Mouse (Mus musculus): ENCODE measurements around the gene Anks1b. TPM values are rescaled to one million over a fixed set of nuclear protein-coding genes. Genes with fewer than 3 reads are reported as not detected.

Anks1b gene
- polyA plus RNA-seq, 1 experiment: 0.03 TPM

- Histone ChIP-seq H3K4me1 (ENCODE audit: control insufficient read depth, insufficient read depth, insufficient read length, low read length) (no peaks in the 10 kb centered on the region), H3K36me3 (ENCODE audit: control insufficient read depth, insufficient read depth, low read length) (no peaks in the 10 kb centered on the region), H3K4me3 (ENCODE audit: low read depth, low read length) (no peak overlapping the region), H3K27me3 (ENCODE audit: control insufficient read depth, insufficient read depth, low read length) (no peaks in the 10 kb centered on the region), H3K27ac (ENCODE audit: insufficient read depth, low read depth, low read length) (no peak overlapping the region)
- WGBS: 20% methylated on average over 3 of the region's 3 CpGs
- TF ChIP-seq POLR2A (IDR thresholded peaks at IDR 0.05; ENCODE audit: low read depth, low read length) (no peak), CTCF (IDR thresholded peaks at IDR 0.05; ENCODE audit: extremely low read depth, insufficient read length, insufficient replicate concordance, low read depth, low read length) (no peak)
Observed at GRCm38 (mm10) chr10:90864599-90864889, 991.2 kb downstream of the Anks1b start.

- no peak for TF ChIP-seq CTCF (IDR thresholded peaks at IDR 0.05; ENCODE audit: extremely low read depth, insufficient read length, insufficient replicate concordance, low read depth, low read length)
- TF ChIP-seq POLR2A (IDR thresholded peaks at IDR 0.05; ENCODE audit: low read depth, low read length): no peak
- WGBS: 83% methylated on average over 5 of the region's 5 CpGs
- Histone ChIP-seq H3K27ac (ENCODE audit: insufficient read depth, low read depth, low read length) (no peak overlapping the region), H3K4me1 (ENCODE audit: control insufficient read depth, insufficient read depth, insufficient read length, low read length) (no peaks in the 10 kb centered on the region), H3K36me3 (ENCODE audit: control insufficient read depth, insufficient read depth, low read length) (no peaks in the 10 kb centered on the region), H3K27me3 (ENCODE audit: control insufficient read depth, insufficient read depth, low read length) (no peaks in the 10 kb centered on the region), H3K4me3 (ENCODE audit: low read depth, low read length) (no peak overlapping the region)
Observed at GRCm38 (mm10) chr10:90873204-90873603, 999.9 kb downstream of the Anks1b start.

GRCm38 (mm10) chr10:90874166-90874565 is 1000.9 kb downstream of the Anks1b start:
- TF ChIP-seq POLR2A (IDR thresholded peaks at IDR 0.05; ENCODE audit: low read depth, low read length) (no peak), CTCF (IDR thresholded peaks at IDR 0.05; ENCODE audit: extremely low read depth, insufficient read length, insufficient replicate concordance, low read depth, low read length) (no peak)
- H3K4me3 ChIP-seq (ENCODE audit: low read depth, low read length): no peak overlapping the region
- 69% methylated on average over 3 of the region's 3 CpGs for WGBS
- no peaks in the 10 kb centered on the region for H3K36me3 ChIP-seq (ENCODE audit: control insufficient read depth, insufficient read depth, low read length)
- no peaks in the 10 kb centered on the region for H3K4me1 ChIP-seq (ENCODE audit: control insufficient read depth, insufficient read depth, insufficient read length, low read length)
- H3K27ac ChIP-seq (ENCODE audit: insufficient read depth, low read depth, low read length): no peak overlapping the region
- no peaks in the 10 kb centered on the region for H3K27me3 ChIP-seq (ENCODE audit: control insufficient read depth, insufficient read depth, low read length)

DNA sequence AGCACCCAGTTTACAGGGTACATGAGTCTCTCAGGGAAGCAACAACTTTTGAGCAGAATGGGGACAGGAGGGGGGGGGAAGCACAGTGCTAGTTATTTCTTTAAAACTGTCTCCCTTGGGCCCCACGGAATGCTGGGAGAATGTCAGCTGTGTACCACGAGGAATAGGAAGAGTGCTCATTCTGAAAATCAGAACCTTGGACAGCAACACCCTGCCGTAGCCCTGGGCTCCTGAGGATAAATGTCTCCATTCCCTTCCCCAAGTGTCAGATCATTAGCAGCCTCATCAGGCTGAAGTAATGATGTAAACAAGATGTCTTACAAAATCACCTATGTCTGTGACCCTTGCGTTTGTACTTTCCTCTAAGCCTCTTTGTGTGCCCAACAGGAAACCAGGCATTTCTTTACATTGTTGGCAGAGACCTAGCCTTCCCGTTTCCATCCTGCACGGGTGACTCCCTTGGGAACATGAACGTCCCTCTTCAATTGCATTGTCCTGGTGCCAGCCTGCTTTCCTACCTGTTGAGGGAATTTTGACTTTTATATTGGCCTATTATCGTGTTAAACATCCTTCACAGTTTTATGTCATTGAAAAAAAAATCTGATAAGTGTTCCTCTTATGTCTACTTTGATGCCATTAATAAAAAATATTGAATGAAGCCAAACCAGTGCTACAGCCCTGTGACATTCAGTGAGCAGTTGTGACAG is 1007.7 kb downstream of the Anks1b start:
- whole genome bisulfite sequencing: 30% methylated on average over 8 of the region's 8 CpGs
- H3K4me1 ChIP-seq (ENCODE audit: control insufficient read depth, insufficient read depth, insufficient read length, low read length): no peaks in the 10 kb centered on the region
- H3K4me3 ChIP-seq (ENCODE audit: low read depth, low read length): no peak overlapping the region
- no peak overlapping the region for H3K27ac ChIP-seq (ENCODE audit: insufficient read depth, low read depth, low read length)
- H3K36me3 ChIP-seq (ENCODE audit: control insufficient read depth, insufficient read depth, low read length): no peaks in the 10 kb centered on the region
- TF ChIP-seq CTCF (IDR thresholded peaks at IDR 0.05; ENCODE audit: extremely low read depth, insufficient read length, insufficient replicate concordance, low read depth, low read length) (no peak), POLR2A (IDR thresholded peaks at IDR 0.05; ENCODE audit: low read depth, low read length) (no peak)
- H3K27me3 ChIP-seq (ENCODE audit: control insufficient read depth, insufficient read depth, low read length): no peaks in the 10 kb centered on the region

- TF ChIP-seq CTCF (IDR thresholded peaks at IDR 0.05; ENCODE audit: extremely low read depth, insufficient read length, insufficient replicate concordance, low read depth, low read length) (no peak), POLR2A (IDR thresholded peaks at IDR 0.05; ENCODE audit: low read depth, low read length) (no peak)
- H3K36me3 ChIP-seq (ENCODE audit: control insufficient read depth, insufficient read depth, low read length): no peaks in the 10 kb centered on the region
- no peaks in the 10 kb centered on the region for H3K27me3 ChIP-seq (ENCODE audit: control insufficient read depth, insufficient read depth, low read length)
- no peak overlapping the region for H3K27ac ChIP-seq (ENCODE audit: insufficient read depth, low read depth, low read length)
- H3K4me3 ChIP-seq (ENCODE audit: low read depth, low read length): no peak overlapping the region
- H3K4me1 ChIP-seq (ENCODE audit: control insufficient read depth, insufficient read depth, insufficient read length, low read length): no peaks in the 10 kb centered on the region
- 69% methylated on average over 5 of the region's 5 CpGs for WGBS
Observed at GRCm38 (mm10) chr10:90889566-90889965, 1016.3 kb downstream of the Anks1b start.

GRCm38 (mm10) chr10:90892728-90893127 is 1019.4 kb downstream of the Anks1b start:
- 86% methylated on average over 11 of the region's 11 CpGs for WGBS
- H3K4me3 ChIP-seq (ENCODE audit: low read depth, low read length): no peak overlapping the region
- TF ChIP-seq POLR2A (IDR thresholded peaks at IDR 0.05; ENCODE audit: low read depth, low read length): no peak
- TF ChIP-seq CTCF (IDR thresholded peaks at IDR 0.05; ENCODE audit: extremely low read depth, insufficient read length, insufficient replicate concordance, low read depth, low read length): no peak
- no peaks in the 10 kb centered on the region for H3K4me1 ChIP-seq (ENCODE audit: control insufficient read depth, insufficient read depth, insufficient read length, low read length)
- H3K27ac ChIP-seq (ENCODE audit: insufficient read depth, low read depth, low read length): no peak overlapping the region
- H3K36me3 ChIP-seq (ENCODE audit: control insufficient read depth, insufficient read depth, low read length): no peaks in the 10 kb centered on the region
- H3K27me3 ChIP-seq (ENCODE audit: control insufficient read depth, insufficient read depth, low read length): no peaks in the 10 kb centered on the region

DNA sequence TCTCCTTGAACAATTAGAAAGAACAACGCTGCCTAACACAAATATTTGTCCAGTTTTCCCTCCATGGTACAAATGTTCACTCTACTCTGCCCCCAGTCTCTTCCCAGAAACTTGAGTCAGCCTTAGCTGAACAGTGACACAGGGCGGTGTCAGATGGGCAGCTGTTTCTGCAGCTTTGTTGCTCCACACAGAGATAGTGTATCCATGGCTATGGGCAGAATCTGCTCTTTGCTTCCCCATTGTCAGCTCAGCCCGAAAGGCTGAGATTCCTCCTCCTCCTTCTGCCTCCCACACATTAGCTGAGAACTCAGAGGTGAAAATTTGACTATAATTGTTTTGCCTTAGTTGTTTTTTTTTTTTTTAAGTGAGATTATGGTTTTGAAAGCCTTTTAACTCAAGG is 1024.6 kb downstream of the Anks1b start:
- Histone ChIP-seq H3K27ac (ENCODE audit: insufficient read depth, low read depth, low read length) (no peak overlapping the region), H3K36me3 (ENCODE audit: control insufficient read depth, insufficient read depth, low read length) (no peaks in the 10 kb centered on the region), H3K27me3 (ENCODE audit: control insufficient read depth, insufficient read depth, low read length) (no peaks in the 10 kb centered on the region), H3K4me3 (ENCODE audit: low read depth, low read length) (no peak overlapping the region), H3K4me1 (ENCODE audit: control insufficient read depth, insufficient read depth, insufficient read length, low read length) (no peaks in the 10 kb centered on the region)
- WGBS: 45% methylated on average over 3 of the region's 3 CpGs
- TF ChIP-seq CTCF (IDR thresholded peaks at IDR 0.05; ENCODE audit: extremely low read depth, insufficient read length, insufficient replicate concordance, low read depth, low read length) (no peak), POLR2A (IDR thresholded peaks at IDR 0.05; ENCODE audit: low read depth, low read length) (no peak)

All from small intestine, adult 2 months (tissue).